Mouse (Mus musculus): ENCODE results near the gene Rbak.
"Not testable (repeated sequence)": the region's sequence is repeated elsewhere in the genome, so short reads cannot be mapped to it uniquely, and the experiment has no call there.

Gene Rbak

DNA sequence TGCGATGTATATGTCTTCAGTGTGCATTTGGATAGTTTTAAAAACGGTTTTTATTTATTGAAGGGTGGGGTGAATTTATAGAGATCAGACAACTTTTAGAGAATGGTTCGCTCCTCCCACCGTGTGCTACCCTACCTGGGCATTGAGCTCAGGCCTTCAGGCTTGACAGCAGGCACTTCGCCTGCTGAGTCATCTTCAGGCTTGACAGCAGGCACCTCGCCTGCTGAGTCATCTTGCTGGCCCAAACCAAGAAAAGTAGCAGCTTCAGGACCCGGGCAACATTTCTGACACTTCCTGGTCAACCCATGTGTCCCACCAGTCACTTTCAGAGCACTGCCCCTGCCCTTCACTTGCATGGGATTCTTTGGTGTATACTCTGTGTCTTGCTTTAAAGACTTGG, 45.5 kb downstream of the Rbak start:
- in situ Hi-C loops (cut with MboI, MseI) = no loop called here

DNA sequence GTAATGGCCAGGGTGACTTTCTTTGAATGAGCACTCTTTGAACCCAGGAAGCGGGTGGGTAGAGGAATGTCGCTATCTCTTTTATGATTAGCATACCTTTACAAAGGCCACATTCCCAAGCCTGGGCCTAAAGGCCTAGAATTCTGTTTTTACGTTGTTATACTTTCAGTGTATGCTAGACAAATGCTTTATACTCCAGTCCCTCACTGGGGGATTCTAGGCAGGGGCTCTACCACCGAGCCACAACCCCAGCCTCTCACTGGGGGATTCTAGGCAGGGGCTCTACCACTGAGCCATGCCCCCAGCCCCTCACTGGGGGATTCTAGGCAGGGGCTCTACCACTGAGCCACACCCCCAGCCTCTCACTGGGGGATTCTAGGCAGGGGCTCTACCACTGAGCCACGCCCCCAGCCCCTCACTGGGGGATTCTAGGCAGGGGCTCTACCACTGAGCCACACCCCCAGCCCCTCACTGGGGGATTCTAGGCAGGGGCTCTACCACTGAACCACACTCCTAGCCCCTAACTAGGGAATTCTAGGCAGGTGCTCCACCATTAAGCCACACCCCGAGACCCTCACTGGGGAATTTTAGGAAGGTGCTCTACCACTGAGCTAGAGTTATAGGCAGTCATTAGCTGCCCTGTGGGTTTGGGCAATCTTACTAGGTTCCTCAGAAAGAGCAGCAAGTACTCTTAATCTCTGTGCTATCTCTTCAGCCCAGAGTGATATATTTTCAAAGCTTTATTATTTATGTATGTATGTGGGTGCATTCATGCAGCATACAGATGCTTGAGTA, 46.2 kb downstream of the Rbak start:
- in situ Hi-C loops (cut with MboI, MseI) = not testable (repeated sequence)

GRCm38 (mm10) chr5:143132935-143133514, 47.5 kb downstream of the Rbak start:
- in situ Hi-C loops (cut with MboI, MseI) = no loop called here

DNA sequence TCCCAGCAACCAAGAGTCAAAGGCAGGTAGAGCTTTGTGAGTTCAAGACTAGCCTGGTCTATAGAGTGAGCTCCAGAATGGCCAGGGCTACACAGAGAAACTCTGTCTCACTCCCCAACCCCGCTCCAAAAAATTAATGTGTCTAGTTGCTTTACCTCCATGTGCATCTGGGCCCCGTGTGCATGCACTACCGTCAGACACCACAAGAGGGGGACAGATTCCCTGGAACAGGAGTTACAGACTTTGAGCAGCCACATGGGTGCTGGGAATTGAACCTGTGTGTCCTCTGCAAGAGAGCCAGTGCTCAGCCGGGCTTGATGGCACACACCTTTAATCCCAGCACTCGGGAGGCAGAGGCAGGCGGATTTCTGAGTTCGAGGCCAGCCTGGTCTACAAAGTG, 50.2 kb downstream of the Rbak start:
- in situ Hi-C loops (cut with MboI, MseI) = no loop called here

- in situ Hi-C loops (cut with MboI, MseI) = no loop called here
Observed at GRCm38 (mm10) chr5:143129101-143129500, 51.5 kb downstream of the Rbak start.

GRCm38 (mm10) chr5:143127837-143128236, 52.7 kb downstream of the Rbak start:
- in situ Hi-C loops (cut with MboI, MseI) = no loop called here

DNA sequence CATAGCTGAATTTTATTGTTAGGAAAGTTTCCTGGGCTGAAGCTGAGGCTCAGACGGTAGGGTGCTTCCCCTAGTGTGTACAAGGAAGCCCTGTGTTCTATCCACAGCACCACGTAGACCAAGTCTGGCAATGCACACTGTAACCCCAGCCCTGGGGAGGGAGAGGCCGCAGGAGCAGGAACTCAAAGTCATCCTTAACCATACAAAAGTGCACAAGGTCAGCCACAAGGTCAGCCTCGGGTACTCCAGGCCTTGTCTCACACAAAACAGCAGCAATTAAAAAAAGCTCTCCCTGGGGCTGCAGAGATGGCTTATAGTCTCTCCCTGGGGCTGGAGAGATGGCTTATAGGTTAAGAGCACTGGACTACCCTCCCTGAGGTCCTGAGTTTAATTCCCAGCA, 53.7 kb downstream of the Rbak start:
- in situ Hi-C loops (cut with MboI, MseI) = no loop called here

GRCm38 (mm10) chr5:143126089-143126488, 54.5 kb downstream of the Rbak start:
- in situ Hi-C loops (cut with MboI, MseI) = no loop called here

DNA sequence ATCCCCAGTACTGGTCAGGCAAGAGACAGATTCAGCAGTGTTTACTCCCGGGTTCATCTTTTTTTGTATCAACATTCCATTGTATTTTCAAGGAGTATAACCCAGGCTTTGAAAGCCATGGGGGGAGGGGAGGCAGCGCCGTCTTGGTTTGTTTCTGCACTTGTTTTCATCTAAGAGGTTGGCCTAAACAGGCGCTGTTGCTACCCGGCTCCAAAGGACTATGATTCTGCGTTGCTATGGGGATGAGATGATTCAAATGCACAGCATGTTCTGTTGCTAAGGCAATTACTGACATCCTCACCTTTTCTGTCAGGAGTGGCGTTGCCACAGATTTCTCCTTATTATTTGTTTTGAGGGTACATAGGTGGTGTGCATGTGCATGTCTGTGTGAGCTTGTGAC, 55.0 kb downstream of the Rbak start:
- in situ Hi-C loops (cut with MboI, MseI) = no loop called here

DNA sequence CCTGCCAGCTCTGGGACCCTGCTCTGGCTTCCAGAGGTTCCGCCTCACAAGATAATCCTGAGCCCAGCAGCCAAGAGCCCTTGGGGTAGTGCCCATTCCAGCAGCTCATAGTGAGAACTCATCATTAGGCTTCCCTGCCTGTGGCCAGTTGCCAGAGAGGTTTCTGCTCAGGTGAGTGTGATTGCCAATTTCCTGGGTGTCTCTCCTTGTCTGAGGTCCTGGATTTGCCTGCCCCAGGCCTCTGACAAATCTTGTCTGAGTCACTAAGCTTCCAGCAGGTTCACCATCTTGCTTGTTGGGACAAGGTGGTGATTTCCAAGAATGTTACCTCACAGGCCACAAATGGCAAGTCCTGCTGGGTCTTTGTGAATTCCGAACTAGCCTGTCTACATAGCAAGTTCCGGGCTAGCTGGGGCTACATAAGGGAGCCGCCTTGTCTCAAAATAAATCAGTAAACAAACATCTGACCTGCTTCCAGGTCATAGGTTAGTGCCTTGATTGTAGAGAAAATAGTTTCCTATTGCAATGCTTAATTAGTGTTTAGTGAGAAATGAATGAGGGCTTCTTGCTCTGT, 55.7 kb downstream of the Rbak start:
- in situ Hi-C loops (cut with MboI, MseI) = no loop called here

- in situ Hi-C loops (cut with MboI, MseI) = no loop called here
Observed at GRCm38 (mm10) chr5:143122673-143123072, 57.9 kb downstream of the Rbak start.
